Mouse (Mus musculus): ENCODE measurements around the gene Scn4a.

GRCm38 (mm10) chr11:106350853-106351252, 2.2 kb downstream of the Scn4a start:
- TF ChIP-seq GATA1 (IDR thresholded peaks at IDR 0.05; ENCODE audit: low read length) (no peak), TAL1 (IDR thresholded peaks at IDR 0.05; ENCODE audit: low read length) (no peak)
